In genomic region chr12:33061651-33062050, GRCm38 (mm10) we compare ENCODE assay signal across 8 mouse cellular contexts. TPM values are rescaled to one million over a fixed set of nuclear protein-coding genes. Genes with fewer than 3 reads are reported as not detected.
A peak's percentile ranks its signal among the peaks of the same experiment; 100 is the strongest.
DNase-seq lines count a peak whose midpoint lies in the region.

No protein-coding gene starts in this region.

- peak; percentile 69 for DNase-seq in gastrocnemius, adult 18-20 months (ENCODE audit: low spot score)
- no peak for DNase-seq in gastrocnemius, postnatal 4 days (ENCODE audit: low spot score in 2 of 2)
- DNase-seq in heart, adult 18-20 months: peak; percentile 50 to 72
- peak; percentile 48 to 52 for DNase-seq in layer of hippocampus, adult 8-10 months (ENCODE audit: low spot score in 2 of 2)
- DNase-seq in right cerebral cortex, adult 2 months (ENCODE audit: low spot score in 2 of 2): peak; percentile 58 to 75
- no peak for DNase-seq in kidney, adult 11 months
- no peak for DNase-seq in urinary bladder, adult 2 months (ENCODE audit: low spot score)
- DNase-seq in spleen, postnatal 14 days (ENCODE audit: low spot score in 2 of 2): no peak

RNA-seq across cellular contexts. Expression of gene Cdhr3, which starts 31.0 kb away (rescaled TPM):
- total RNA-seq in gastrocnemius, adult 18-20 months (2021): 1 to 10 TPM in 1 of 2 experiments, under 1 TPM in 1; 0.36 to 1.2 TPM
- total RNA-seq in gastrocnemius, postnatal 4 days (2021): 1 to 10 TPM; 4.0 to 4.9 TPM
- total RNA-seq in heart, adult 18-20 months (2021): under 1 TPM; 0.27 to 0.87 TPM
- 1 to 10 TPM; 1.8 to 2.7 (median 2.3) TPM for total RNA-seq in layer of hippocampus, adult 8-10 months (2022)
- 0.07 TPM in 1 of 2 replicates, not detected in the other for polyA plus RNA-seq in urinary bladder, adult 2 months (2012; rRNA removed)

Comparison
In these comparisons a context has a peak if more than half of its experiments do, and no peak if none do; other contexts are left out.
1. DNase-seq: peak in gastrocnemius, adult 18-20 months (single experiment), heart, adult 18-20 months (2 of 2), layer of hippocampus, adult 8-10 months (2 of 2) and right cerebral cortex, adult 2 months (2 of 2); none in gastrocnemius, postnatal 4 days (0 of 2), kidney, adult 11 months (single experiment), urinary bladder, adult 2 months (single experiment) and spleen, postnatal 14 days (0 of 2).